Mouse (Mus musculus): ENCODE results near the gene Msmp.

The Msmp gene

GRCm38 (mm10) chr4:43593453-43593852, 9.2 kb upstream of the Msmp start:
- no peak for DNase-seq (ENCODE audit: low spot score in 2 of 2)

- DNase-seq (ENCODE audit: low spot score in 2 of 2) = no peak
Observed at GRCm38 (mm10) chr4:43591961-43592360, 7.7 kb upstream of the Msmp start.

GRCm38 (mm10) chr4:43591543-43591942, 7.2 kb upstream of the Msmp start:
- no peak for DNase-seq (ENCODE audit: low spot score in 2 of 2)

- DNase-seq (ENCODE audit: low spot score in 2 of 2) = peak; percentile 52 to 89
Observed at GRCm38 (mm10) chr4:43587681-43588080, 3.4 kb upstream of the Msmp start.

GRCm38 (mm10) chr4:43586411-43586810, 2.1 kb upstream of the Msmp start:
- peak; percentile 63 to 83 for DNase-seq (ENCODE audit: low spot score in 2 of 2)

- no peak for DNase-seq (ENCODE audit: low spot score in 2 of 2)
Observed at GRCm38 (mm10) chr4:43585682-43586081, 1.4 kb upstream of the Msmp start.

DNA sequence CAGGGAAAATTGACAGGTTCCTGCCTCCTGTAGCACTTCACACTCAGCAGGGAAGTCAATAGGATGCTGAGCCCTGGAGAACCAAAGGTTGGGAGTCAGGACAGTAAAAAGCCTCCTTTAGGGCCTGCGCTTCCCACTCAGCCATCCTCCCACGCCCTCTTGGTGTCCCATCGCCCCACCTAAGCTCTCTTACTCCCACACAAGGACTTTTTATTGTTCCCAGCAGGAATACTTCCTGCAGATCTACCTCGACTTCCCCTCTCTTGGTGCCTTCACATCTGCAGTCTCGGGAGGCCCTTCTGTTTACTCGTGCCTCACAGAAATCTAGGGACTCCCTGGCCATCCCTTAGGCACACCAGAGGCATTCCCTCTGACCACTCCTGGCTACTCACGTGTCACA, 873 bp downstream of the Msmp start:
- DNase-seq (ENCODE audit: low spot score in 2 of 2) = no peak

- DNase-seq (ENCODE audit: low spot score in 2 of 2) = no peak
Observed at GRCm38 (mm10) chr4:43582241-43582640, 2.1 kb downstream of the Msmp start.

- no peak for DNase-seq (ENCODE audit: low spot score in 2 of 2)
Observed at GRCm38 (mm10) chr4:43581381-43581780, 2.9 kb downstream of the Msmp start.

DNA sequence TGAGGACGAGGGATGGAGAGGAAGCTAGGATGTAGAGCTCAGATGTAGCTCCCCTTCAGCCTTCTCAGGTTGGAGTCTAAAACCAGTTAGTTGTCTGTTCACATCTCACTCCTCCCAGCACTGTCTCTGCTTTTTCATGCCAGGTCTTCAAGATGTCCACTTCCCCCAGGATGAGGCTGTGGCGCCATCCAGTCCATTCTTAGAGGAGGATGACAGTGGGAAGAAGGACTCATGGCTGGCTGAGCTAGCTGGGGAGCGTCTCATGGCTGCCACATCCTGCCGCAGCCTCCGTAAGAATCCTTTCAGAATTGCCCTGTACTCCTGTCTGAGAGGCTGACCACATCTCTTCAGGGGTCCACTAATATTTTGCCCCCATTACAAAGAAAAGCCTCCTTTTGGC, 3.6 kb downstream of the Msmp start:
- DNase-seq (ENCODE audit: low spot score in 2 of 2) = no peak

- no peak for DNase-seq (ENCODE audit: low spot score in 2 of 2)
Observed at GRCm38 (mm10) chr4:43579731-43580130, 4.6 kb downstream of the Msmp start.

DNA sequence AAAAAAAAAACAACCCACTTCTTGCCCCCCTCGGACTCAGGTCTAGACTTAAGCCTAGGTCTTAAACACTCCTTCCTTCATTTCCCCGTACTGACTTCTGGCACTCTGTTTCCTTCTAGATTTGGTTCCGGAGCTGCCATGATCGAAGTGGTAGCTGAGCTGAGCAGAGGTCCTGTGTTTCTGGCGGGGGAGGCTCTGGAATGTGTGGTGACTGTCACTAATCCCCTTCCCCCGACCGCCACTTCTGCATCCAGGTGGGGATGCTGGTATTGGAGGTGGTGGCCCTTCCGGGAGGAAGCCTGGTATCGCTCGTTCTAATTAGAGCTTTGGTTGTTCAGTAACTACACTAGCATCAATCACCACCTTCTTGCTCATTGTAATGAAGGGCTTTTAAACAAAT, 5.0 kb downstream of the Msmp start:
- DNase-seq (ENCODE audit: low spot score in 2 of 2) = no peak

DNA sequence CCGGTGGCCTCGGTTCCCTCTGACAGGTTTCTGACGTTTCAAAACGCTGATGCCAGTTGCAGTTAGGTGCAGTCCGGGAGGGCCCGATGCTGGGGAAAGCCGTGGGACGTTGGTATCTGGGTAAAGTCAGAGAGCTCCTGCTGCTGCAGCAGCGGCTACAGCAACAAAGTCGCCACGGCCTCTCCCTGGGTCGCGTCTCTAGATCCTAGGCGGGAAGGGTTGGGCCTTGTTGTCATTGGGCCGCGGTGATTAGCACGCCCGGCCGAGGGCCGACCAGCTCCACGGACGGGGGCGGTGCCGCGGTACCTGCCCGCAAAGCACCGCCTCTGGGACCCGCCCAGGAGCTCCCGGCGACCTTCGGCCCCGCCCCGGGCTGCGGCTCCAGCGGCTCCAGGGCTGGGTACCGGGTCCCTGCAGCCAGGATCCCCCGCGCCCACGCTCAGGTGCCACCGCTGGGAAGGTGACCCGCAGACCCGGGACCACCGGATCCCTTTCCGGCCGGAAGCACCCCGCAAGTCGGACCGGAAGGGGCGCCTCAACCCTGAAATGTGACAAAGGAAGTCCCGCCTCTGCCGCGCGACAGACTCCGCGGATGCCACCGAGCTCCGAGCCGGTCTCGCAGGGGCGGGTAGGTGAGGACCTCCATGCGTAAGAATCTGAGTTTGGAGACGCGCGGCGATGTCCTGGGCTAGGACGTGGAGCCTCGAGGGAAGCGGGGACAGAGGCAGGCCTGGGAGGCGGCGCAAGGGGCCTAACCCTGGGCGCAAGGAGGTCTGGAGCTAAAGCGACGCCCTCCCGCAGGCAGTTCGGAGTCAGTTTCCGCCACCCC, 5.7 kb downstream of the Msmp start, which contains the start of the genes Rgp1 and Gba2:
Gene Rgp1 (plus strand): TSS at position 340 of the 829 bp plus-strand sequence.
Gene Gba2 (minus strand): TSS at position 498 of the 829 bp plus-strand sequence.
- DNase-seq (ENCODE audit: low spot score in 2 of 2) = peak; percentile 91 to 92

DNA sequence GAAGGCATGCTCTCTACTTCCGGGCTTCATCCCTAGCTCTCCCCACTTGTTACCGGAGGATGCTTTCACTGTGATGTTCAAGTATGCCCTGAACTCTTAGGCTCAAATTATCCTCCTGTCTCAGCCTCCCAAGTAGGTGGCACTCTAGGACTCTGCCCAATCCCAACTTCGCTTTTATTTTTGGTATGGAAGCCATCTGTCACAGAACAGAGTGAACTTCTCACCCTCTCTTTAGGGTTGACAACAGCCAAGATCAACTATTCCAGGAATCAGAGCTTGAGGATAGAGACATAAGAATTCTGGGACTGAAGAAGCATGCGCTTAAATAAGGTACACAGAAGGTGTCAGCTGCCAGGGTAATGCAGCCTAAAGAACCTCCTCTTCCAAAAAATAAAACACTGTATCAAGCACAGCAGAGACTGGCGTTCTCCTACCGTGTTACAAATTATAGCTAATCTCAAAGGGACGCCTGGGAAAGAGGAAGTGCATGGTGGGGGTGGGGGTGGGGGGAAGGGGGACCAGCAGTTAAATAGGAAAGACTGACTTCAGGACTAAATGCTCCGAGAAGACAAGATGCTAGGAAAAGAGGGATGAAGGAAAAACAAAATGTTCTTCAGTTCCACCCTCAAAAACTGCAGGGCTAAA, 6.9 kb downstream of the Msmp start:
- DNase-seq (ENCODE audit: low spot score in 2 of 2) = peak in 1 of 2 experiments; percentile 4

DNA sequence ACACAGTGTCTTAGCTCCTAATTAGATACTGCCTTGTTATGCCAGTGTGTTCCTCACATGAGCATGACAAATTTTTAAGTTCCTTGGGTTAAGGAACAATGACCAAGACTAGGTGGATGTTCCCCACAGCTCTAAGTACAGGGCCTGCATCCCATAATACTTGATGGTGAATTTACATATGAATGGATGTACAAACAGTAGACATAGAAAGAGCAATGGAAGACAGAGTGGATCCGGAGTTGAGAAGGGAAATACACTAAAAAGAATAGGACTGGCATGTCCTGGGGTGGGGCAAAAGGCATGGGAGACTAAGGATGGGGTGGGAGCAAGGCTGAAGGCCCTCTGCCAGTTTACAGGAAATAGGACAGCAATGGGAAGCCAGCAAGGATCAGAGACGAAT, 8.9 kb downstream of the Msmp start:
- DNase-seq (ENCODE audit: low spot score in 2 of 2) = no peak

- DNase-seq (ENCODE audit: low spot score in 2 of 2) = no peak
Observed at GRCm38 (mm10) chr4:43573561-43573960, 10.7 kb downstream of the Msmp start.

GRCm38 (mm10) chr4:43571395-43572045, 12.8 kb downstream of the Msmp start:
- DNase-seq (ENCODE audit: low spot score in 2 of 2) = no peak

DNA sequence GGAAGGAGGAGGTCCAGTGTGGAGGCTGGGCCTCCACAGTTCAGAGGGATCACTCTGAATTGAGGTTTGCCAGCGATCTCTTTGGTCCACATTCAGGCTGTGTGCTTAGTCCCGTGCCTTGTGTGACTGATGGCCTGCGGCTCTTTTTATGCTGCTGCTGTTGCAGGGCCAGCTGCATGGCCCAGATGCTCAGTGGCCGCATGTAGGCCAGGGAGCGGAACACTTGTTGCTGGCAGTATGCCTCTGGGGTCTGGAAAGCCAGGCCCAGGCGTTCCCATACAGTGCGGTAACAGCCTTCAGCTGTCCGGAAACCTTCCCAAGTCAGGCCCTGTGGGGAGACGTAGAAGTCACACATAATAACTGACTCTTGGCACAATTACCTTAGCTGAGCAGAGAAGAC, 17.2 kb downstream of the Msmp start:
- no peak for DNase-seq (ENCODE audit: low spot score in 2 of 2)

DNA sequence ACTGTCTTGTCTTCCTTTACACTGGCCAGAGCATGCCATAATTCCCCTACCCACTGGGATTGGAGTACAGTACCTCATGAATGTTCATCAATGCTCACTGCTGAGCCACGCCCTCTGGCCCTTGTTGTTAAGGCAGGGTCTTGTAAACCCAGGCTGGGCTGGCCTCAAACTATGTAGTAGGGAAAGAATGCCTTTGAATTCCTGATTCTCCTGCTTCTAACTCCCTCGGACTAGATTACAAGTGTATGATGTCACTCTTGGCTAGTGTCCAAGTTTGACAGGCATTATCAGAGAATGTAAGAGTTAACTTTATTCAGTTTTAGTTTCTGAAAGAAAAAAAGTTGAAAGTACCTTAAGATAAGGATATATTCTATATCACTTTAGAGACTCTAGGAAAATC, 20.1 kb downstream of the Msmp start:
- DNase-seq (ENCODE audit: low spot score in 2 of 2) = no peak

DNA sequence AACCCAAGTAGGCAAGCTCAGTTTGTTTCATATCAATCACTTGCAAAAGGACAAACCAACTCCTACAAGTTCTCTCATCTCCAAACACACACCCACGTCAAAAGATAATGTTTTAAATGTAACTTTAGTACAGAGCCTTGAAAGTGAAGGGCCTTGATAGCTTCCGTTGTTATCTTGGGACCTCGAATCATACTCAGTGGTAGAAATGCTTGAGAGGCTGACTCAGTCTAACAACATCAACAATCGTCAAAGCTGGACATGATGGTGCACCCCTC, 20.8 kb downstream of the Msmp start:
- DNase-seq (ENCODE audit: low spot score in 2 of 2) = no peak

DNA sequence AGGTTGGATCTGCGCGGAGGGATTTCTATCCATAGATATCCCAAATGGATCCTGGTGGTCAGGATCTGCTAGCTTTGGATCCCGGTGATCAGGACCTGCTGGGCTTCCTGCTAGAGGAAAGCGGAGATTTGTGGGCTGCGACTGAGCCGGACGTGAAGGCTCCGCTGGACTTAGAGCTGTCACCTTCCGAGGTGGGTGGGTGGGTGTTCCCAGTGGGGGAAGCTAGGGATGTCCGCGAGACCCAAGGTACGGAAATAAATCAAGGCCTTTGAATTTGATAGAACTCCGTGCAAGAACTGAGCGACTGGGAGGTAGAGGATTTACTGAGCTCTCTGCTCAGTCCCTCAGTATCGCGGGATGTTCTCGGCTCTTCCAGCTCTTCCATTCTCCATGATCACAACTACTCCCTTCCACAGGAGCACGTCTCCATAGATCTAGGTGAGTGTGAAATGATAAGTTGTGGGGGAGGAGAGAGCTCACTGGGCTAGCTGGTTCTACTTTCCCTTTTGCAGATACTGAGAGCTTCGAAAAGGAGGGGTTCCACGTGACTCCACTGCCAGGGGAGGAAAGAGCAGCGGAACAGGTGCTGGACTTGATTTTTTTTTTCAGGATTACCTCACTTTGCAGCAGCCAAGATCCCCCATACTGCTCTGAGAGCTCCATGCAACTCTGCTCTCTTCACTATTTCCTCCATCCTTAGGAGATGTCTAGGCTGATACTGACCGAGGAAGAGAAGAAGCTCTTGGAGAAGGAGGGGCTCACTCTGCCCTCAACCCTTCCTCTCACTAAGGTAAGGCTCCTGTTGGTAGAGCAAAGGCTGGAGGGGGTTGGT, 21.3 kb downstream of the Msmp start:
- DNase-seq (ENCODE audit: low spot score in 2 of 2) = no peak
